8 mouse cellular contexts compared by ENCODE assay signal in genomic region chr8:70376275-70376741, GRCm38 (mm10). TPM values are rescaled to one million over a fixed set of nuclear protein-coding genes. Genes with fewer than 3 reads are reported as not detected.
A peak's percentile ranks its signal among the peaks of the same experiment; 100 is the strongest.
DNase-seq lines count a peak whose midpoint lies in the region; ATAC-seq and TF ChIP-seq lines count a peak whose summit lies in the region.

No protein-coding gene starts in this region.

- TF ChIP-seq CTCF in forebrain, postnatal 0 days (IDR thresholded peaks at IDR 0.05; ENCODE audit: low read depth), result no peak

- no peaks in the 10 kb centered on the region for H3K36me3 ChIP-seq in forebrain, embryonic 10.5 days (replicated peaks)
- no peaks in the 10 kb centered on the region for H3K36me3 ChIP-seq in forebrain, postnatal 0 days (ENCODE audit: insufficient read depth)
- H3K36me3 ChIP-seq in forebrain, embryonic 14.5 days (ENCODE audit: control insufficient read depth, insufficient read depth, low read length), result no peaks in the 10 kb centered on the region
- H3K36me3 ChIP-seq in liver, embryonic 16.5 days (ENCODE audit: control insufficient read depth, insufficient read depth), result no peaks in the 10 kb centered on the region

- WGBS in forebrain, embryonic 10.5 days, result 7% methylated on average over 37 of the region's 37 CpGs
- 7% methylated on average over 37 of the region's 37 CpGs for WGBS in forebrain, postnatal 0 days
- 3% methylated on average over 37 of the region's 37 CpGs for whole genome bisulfite sequencing in forebrain, embryonic 14.5 days
- 7% methylated on average over 37 of the region's 37 CpGs for WGBS in liver, embryonic 16.5 days (ENCODE audit: insufficient replicate concordance)

- DNase-seq in forebrain, embryonic 10.5 days (ENCODE audit: extremely low spot score, low spot score), result no peak
- no peak for DNase-seq in forebrain, postnatal 0 days
- peak; percentile 13 to 22 for DNase-seq in B cell, adult 2 months
- DNase-seq in forebrain, embryonic 14.5 days (ENCODE audit: low spot score), result no peak
- no peak for DNase-seq in layer of hippocampus, adult 9-11 months
- DNase-seq in retina, embryonic 14.5 days (ENCODE audit: low spot score), result no peak
- no peak for DNase-seq in adrenal gland, postnatal 10 days

- peaks cover 36% of the 10 kb centered on the region for H3K4me1 ChIP-seq in forebrain, embryonic 10.5 days
- H3K4me1 ChIP-seq in forebrain, postnatal 0 days (ENCODE audit: insufficient read depth), result 0 out of 2 replicates have a peak, but pooled peaks cover 7% of the 10 kb centered on the region
- H3K4me1 ChIP-seq in forebrain, embryonic 14.5 days (ENCODE audit: control insufficient read depth, insufficient read depth, low read length), result peaks cover 5% of the 10 kb centered on the region; the same call in 1 of the 2 replicates
- H3K4me1 ChIP-seq in liver, embryonic 16.5 days (ENCODE audit: control insufficient read depth, low read depth, low read length), result peaks cover 33% of the 10 kb centered on the region

- H3K9me3 ChIP-seq in forebrain, embryonic 10.5 days, result no peaks in the 10 kb centered on the region
- no peaks in the 10 kb centered on the region for H3K9me3 ChIP-seq in forebrain, postnatal 0 days (ENCODE audit: low read length)
- no peaks in the 10 kb centered on the region for H3K9me3 ChIP-seq in forebrain, embryonic 14.5 days (replicated peaks; ENCODE audit: control insufficient read depth, low read length)
- H3K9me3 ChIP-seq in liver, embryonic 16.5 days (replicated peaks; ENCODE audit: control insufficient read depth, low read length), result no peaks in the 10 kb centered on the region

- peaks cover 95% of the 10 kb centered on the region for H3K27me3 ChIP-seq in forebrain, embryonic 10.5 days (ENCODE audit: poor library complexity, severe bottlenecking)
- peaks cover 77% of the 10 kb centered on the region for H3K27me3 ChIP-seq in forebrain, postnatal 0 days (ENCODE audit: insufficient read depth, low read length)
- H3K27me3 ChIP-seq in forebrain, embryonic 14.5 days (replicated peaks; ENCODE audit: control insufficient read depth, insufficient read depth, low read length), result peaks cover 70% of the 10 kb centered on the region
- H3K27me3 ChIP-seq in liver, embryonic 16.5 days (ENCODE audit: control insufficient read depth, insufficient read depth, low read depth, low read length), result peaks cover 76% of the 10 kb centered on the region

- no peak for ATAC-seq in forebrain, postnatal 0 days
- ATAC-seq in forebrain, embryonic 14.5 days, result no peak
- ATAC-seq in liver, embryonic 16.5 days (ENCODE audit: low read depth), result no peak

- H3K4me2 ChIP-seq in forebrain, postnatal 0 days (ENCODE audit: low read depth), result no peak overlapping the region
- no peak overlapping the region for H3K4me2 ChIP-seq in forebrain, embryonic 14.5 days (ENCODE audit: low read length)
- 0 out of 2 replicates have a peak overlapping the region, but pooled peaks have one; percentile 4 for H3K4me2 ChIP-seq in liver, embryonic 16.5 days (ENCODE audit: low read depth, low read length)

- no peak overlapping the region for H3K9ac ChIP-seq in forebrain, postnatal 0 days
- H3K9ac ChIP-seq in forebrain, embryonic 14.5 days (ENCODE audit: low read length), result no peak overlapping the region
- H3K9ac ChIP-seq in liver, embryonic 16.5 days (ENCODE audit: low read depth, low read length), result no peak overlapping the region

- no peak overlapping the region for H3K27ac ChIP-seq in forebrain, embryonic 10.5 days
- H3K27ac ChIP-seq in forebrain, postnatal 0 days (ENCODE audit: low read depth, low read length), result no peak overlapping the region
- no peak overlapping the region for H3K27ac ChIP-seq in forebrain, embryonic 14.5 days (ENCODE audit: low read depth, low read length)
- no peak overlapping the region for H3K27ac ChIP-seq in liver, embryonic 16.5 days (ENCODE audit: low read length)

- H3K4me3 ChIP-seq in forebrain, embryonic 10.5 days, result peak overlapping the region; percentile 18
- no peak overlapping the region; the same call in 1 of the 2 replicates for H3K4me3 ChIP-seq in forebrain, postnatal 0 days (ENCODE audit: low read depth, low read length)
- 0 out of 2 replicates have a peak overlapping the region, but pooled peaks have one; percentile 5 for H3K4me3 ChIP-seq in forebrain, embryonic 14.5 days (ENCODE audit: low read depth, low read length)
- H3K4me3 ChIP-seq in liver, embryonic 16.5 days (ENCODE audit: low read depth, low read length), result 0 out of 2 replicates have a peak overlapping the region, but pooled peaks have one; percentile 9

RNA-seq across cellular contexts. Expression of gene Comp, which starts 3.0 kb away (rescaled TPM):
- 0.19 and 0.38 TPM in 2 replicates for polyA plus RNA-seq in forebrain, embryonic 10.5 days (2016; fragmentation: Nextera tagmentation; extraction: Ambion mirVana)
- total RNA-seq in forebrain, postnatal 0 days (2014; rRNA removed), result 0.81 TPM in 1 of 2 replicates, not detected in the other
- polyA plus RNA-seq in forebrain, postnatal 0 days (2015; fragmentation: Nextera tagmentation; extraction: Ambion mirVana), result 0.05 and 0.29 TPM in 2 replicates
- 0.48 TPM in 1 of 2 replicates, not detected in the other for polyA plus RNA-seq in forebrain, embryonic 14.5 days (2014; fragmentation: Nextera tagmentation; extraction: Ambion mirVana)
- polyA plus RNA-seq in liver, embryonic 16.5 days (2015; fragmentation: Nextera tagmentation; extraction: Ambion mirVana), result 1.3 and 1.6 TPM in 2 replicates
- total RNA-seq in adrenal gland, postnatal 10 days (2021), result 1 to 10 TPM in 1 of 2 experiments, under 1 TPM in 1; 0.97 to 2.0 TPM

RNA-seq across cellular contexts. Expression of gene Upf1, which starts 23.2 kb away (rescaled TPM):
- polyA plus RNA-seq in forebrain, embryonic 10.5 days (2016; fragmentation: Nextera tagmentation; extraction: Ambion mirVana), result 14.5 and 16.3 TPM in 2 replicates
- total RNA-seq in forebrain, postnatal 0 days (2014; rRNA removed), result 28.1 and 38.7 TPM in 2 replicates
- 7.1 and 9.0 TPM in 2 replicates for polyA plus RNA-seq in forebrain, postnatal 0 days (2015; fragmentation: Nextera tagmentation; extraction: Ambion mirVana)
- polyA plus RNA-seq in forebrain, embryonic 14.5 days (2014; fragmentation: Nextera tagmentation; extraction: Ambion mirVana), result 11.8 and 14.0 TPM in 2 replicates
- 5.5 and 5.6 TPM in 2 replicates for polyA plus RNA-seq in liver, embryonic 16.5 days (2015; fragmentation: Nextera tagmentation; extraction: Ambion mirVana)
- 10 to 100 TPM; 49.1 to 51.4 TPM for total RNA-seq in adrenal gland, postnatal 10 days (2021)

RNA-seq across cellular contexts. Expression of gene Gdf1, which starts 46.7 kb away (rescaled TPM):
- polyA plus RNA-seq in forebrain, embryonic 10.5 days (2016; fragmentation: Nextera tagmentation; extraction: Ambion mirVana), result 3.7 and 4.6 TPM in 2 replicates
- total RNA-seq in forebrain, postnatal 0 days (2014; rRNA removed), result 8.1 and 9.3 TPM in 2 replicates
- 6.2 and 8.0 TPM in 2 replicates for polyA plus RNA-seq in forebrain, postnatal 0 days (2015; fragmentation: Nextera tagmentation; extraction: Ambion mirVana)
- polyA plus RNA-seq in forebrain, embryonic 14.5 days (2014; fragmentation: Nextera tagmentation; extraction: Ambion mirVana), result 2.1 and 4.2 TPM in 2 replicates
- polyA plus RNA-seq in liver, embryonic 16.5 days (2015; fragmentation: Nextera tagmentation; extraction: Ambion mirVana), result 0.18 and 0.34 TPM in 2 replicates
- 1 to 10 TPM in 1 of 2 experiments, under 1 TPM in 1; 0.88 to 1.2 TPM for total RNA-seq in adrenal gland, postnatal 10 days (2021)

Comparison
In these comparisons a context has a peak if more than half of its experiments do, and no peak if none do; other contexts are left out.
1. DNase-seq: peak in B cell, adult 2 months (2 of 2); none in forebrain, embryonic 10.5 days (single experiment), forebrain, postnatal 0 days (single experiment), forebrain, embryonic 14.5 days (single experiment), layer of hippocampus, adult 9-11 months (single experiment), retina, embryonic 14.5 days (single experiment) and adrenal gland, postnatal 10 days (single experiment).